Mouse (Mus musculus) large intestine, adult 2 months (tissue): ENCODE results near the gene Pde4b. TPM values are rescaled to one million over a fixed set of nuclear protein-coding genes. Genes with fewer than 3 reads are reported as not detected.
"Not testable (repeated sequence)": the region's sequence is repeated elsewhere in the genome, so short reads cannot be mapped to it uniquely, and the experiment has no call there.

ENCODE experiments used
- DNase-seq: peaks from one replicate; pipeline ENCODE4 v3.0.0-alpha.2; 2012; ENCODE audit warnings: low read depth, low spot score
- WGBS: fragments of 180-500 bp; shearing (Covaris S2); methylation state at CpG from one replicate; pipeline ENCODE4 v1.1.7; 2018; 5-methylcytosine and 5-hydroxymethylcytosine counted together
- polyA plus RNA-seq: library from polyadenylated mRNA; depleted of rRNA; stranded (reverse); fragments of >200 nt; gene quantifications from 2 replicates; pipeline ENCODE4 v1.2.3, GENCODE M21; 2012; rRNA removed

Pde4b gene
- polyA plus RNA-seq: 4.6 and 6.5 TPM in 2 replicates

GRCm38 (mm10) chr4:102087091-102087565, at the start of gene Pde4b:
Gene Pde4b (plus strand): TSS chr4:102087543.
- DNase-seq: no peak
- 8% methylated on average over 11 of the region's 11 CpGs for WGBS

GRCm38 (mm10) chr4:102040190-102040589, 47.2 kb upstream of the Pde4b start:
- DNase-seq: no peak
- WGBS: 76% methylated on average over 3 of the region's 3 CpGs

GRCm38 (mm10) chr4:102045183-102046140, 41.9 kb upstream of the Pde4b start:
- WGBS: 56% methylated on average over 6 of the region's 6 CpGs
- no peak for DNase-seq

- DNase-seq: not testable (repeated sequence)
- WGBS: 95% methylated on average over 14 of the region's 14 CpGs
These were observed 38.0 kb upstream of the Pde4b start for GRCm38 (mm10) chr4:102049368-102049767.

- WGBS: 17% methylated on average over 2 of the region's 2 CpGs
- DNase-seq: no peak
These were observed 26.0 kb upstream of the Pde4b start for GRCm38 (mm10) chr4:102061322-102061721.

- no peak for DNase-seq
- WGBS: 60% methylated on average over 2 of the region's 2 CpGs
These were observed 18.0 kb upstream of the Pde4b start for GRCm38 (mm10) chr4:102069314-102069713.

GRCm38 (mm10) chr4:102086336-102086735, 1.0 kb upstream of the Pde4b start:
- DNase-seq: no peak
- 83% methylated on average over 4 of the region's 4 CpGs for WGBS

GRCm38 (mm10) chr4:102087566-102088234, 357 bp downstream of the Pde4b start:
- no peak for DNase-seq
- WGBS: 3% methylated on average over 64 of the region's 64 CpGs

- WGBS: 28% methylated on average over 15 of the region's 15 CpGs
- DNase-seq: no peak
These were observed 1.0 kb downstream of the Pde4b start for GRCm38 (mm10) chr4:102088235-102088867.

- 90% methylated on average over 2 of the region's 2 CpGs for WGBS
- no peak for DNase-seq
These were observed 8.5 kb downstream of the Pde4b start for GRCm38 (mm10) chr4:102095851-102096250.

GRCm38 (mm10) chr4:102102241-102102640, 14.9 kb downstream of the Pde4b start:
- 30% methylated on average over 4 of the region's 4 CpGs for WGBS
- no peak for DNase-seq

- no peak for DNase-seq
- whole genome bisulfite sequencing: 64% methylated on average over 2 of the region's 2 CpGs
These were observed 17.2 kb downstream of the Pde4b start for GRCm38 (mm10) chr4:102104534-102105014.

GRCm38 (mm10) chr4:102106771-102107170, 19.4 kb downstream of the Pde4b start:
- 86% methylated on average over 6 of the region's 6 CpGs for WGBS

GRCm38 (mm10) chr4:102119454-102119853, 32.1 kb downstream of the Pde4b start:
- no peak for DNase-seq
- 87% methylated on average over 3 of the region's 3 CpGs for WGBS

More at GRCm38 (mm10) chr4:102106771-102107170, 19.4 kb downstream of the Pde4b start:
- no peak for DNase-seq

GRCm38 (mm10) chr4:102136366-102136849, 49.1 kb downstream of the Pde4b start:
- 76% methylated on average over 3 of the region's 3 CpGs for WGBS
- DNase-seq: no peak

GRCm38 (mm10) chr4:102138346-102138745, 51.0 kb downstream of the Pde4b start:
- DNase-seq: no peak
- WGBS: 70% methylated on average over 4 of the region's 4 CpGs

- no peak for DNase-seq
- 88% methylated on average over 3 of the region's 3 CpGs for WGBS
These were observed 53.9 kb downstream of the Pde4b start for GRCm38 (mm10) chr4:102141241-102141640.

GRCm38 (mm10) chr4:102148766-102149165, 61.4 kb downstream of the Pde4b start:
- no peak for DNase-seq
- WGBS: 84% methylated on average over 4 of the region's 4 CpGs

- no peak for DNase-seq
These were observed 71.8 kb downstream of the Pde4b start for GRCm38 (mm10) chr4:102159178-102159577.

- DNase-seq: no peak
- WGBS: 24% methylated on average over 3 of the region's 3 CpGs
These were observed 84.3 kb downstream of the Pde4b start for GRCm38 (mm10) chr4:102171636-102172035.
